Mouse (Mus musculus) cortical plate, adult 2 months (tissue): Measurements from ENCODE around the gene Cdkn2aip.

Source experiments
- CTCF ChIP-seq: fragments of 200-500 bp; IDR thresholded peaks from 2 replicates; pipeline ENCODE4 v1.5.1; 2011; ENCODE audit warnings: mild to moderate bottlenecking, control low read depth, low read length; ENCODE audit not compliant: insufficient read depth; ENCODE audit errors: extremely low read depth
- POLR2A ChIP-seq: fragments of 200-500 bp; IDR thresholded peaks from 2 replicates; pipeline ENCODE4 v1.6.1; 2011; ENCODE audit warnings: mild to moderate bottlenecking, low read length, control low read depth; ENCODE audit not compliant: insufficient read depth; ENCODE audit errors: extremely low read depth

DNA sequence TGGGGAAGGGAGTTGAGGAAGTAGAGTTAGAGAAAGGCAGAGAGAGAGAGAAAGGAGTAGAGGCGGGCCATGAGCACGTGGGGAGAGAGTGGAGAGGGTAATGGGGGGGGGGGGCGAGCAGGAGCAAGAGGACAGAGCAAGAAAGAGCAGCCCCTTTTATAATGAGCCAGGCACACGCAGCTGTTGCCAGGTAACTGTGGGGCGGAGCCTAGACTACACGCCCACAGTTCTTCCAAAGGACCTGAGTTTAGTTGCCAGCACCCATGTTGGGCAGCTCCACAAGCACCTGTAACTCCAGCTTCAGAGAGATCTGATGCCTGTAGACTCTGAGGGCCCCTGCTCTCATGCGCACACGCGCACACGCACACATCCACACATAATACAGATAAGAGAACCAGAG is 21.9 kb downstream of the Cdkn2aip start:
- TF ChIP-seq CTCF (no peak), POLR2A (no peak)
